Mouse (Mus musculus) embryo, embryonic 9.5 days (tissue): Measurements from ENCODE around the gene Rsbn1l.
"Not testable (repeated sequence)": the region's sequence is repeated elsewhere in the genome, so short reads cannot be mapped to it uniquely, and the experiment has no call there.

Source experiments
- DNase-seq: peaks from one replicate; pipeline ENCODE4 v3.0.0-alpha.2; 2017; ENCODE audit errors: extremely low spot score

Rsbn1l gene

DNA sequence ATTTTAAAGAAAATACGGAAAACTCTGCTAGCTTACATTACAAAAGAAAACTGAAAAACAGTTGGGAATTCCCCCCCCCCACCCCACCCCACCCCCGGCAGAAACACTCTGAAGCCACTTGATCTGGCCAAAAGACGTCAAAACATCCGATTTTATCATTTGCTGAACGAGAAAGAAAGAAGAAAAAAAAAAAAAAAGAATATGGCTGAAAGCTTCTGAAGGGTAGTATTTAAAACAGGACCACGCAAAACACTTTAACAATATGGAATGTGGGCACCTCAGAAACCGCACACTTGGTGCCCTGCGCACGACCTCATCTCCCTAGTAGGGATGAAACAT lies 5.7 kb downstream of the Rsbn1l start:
- no peak for DNase-seq

DNA sequence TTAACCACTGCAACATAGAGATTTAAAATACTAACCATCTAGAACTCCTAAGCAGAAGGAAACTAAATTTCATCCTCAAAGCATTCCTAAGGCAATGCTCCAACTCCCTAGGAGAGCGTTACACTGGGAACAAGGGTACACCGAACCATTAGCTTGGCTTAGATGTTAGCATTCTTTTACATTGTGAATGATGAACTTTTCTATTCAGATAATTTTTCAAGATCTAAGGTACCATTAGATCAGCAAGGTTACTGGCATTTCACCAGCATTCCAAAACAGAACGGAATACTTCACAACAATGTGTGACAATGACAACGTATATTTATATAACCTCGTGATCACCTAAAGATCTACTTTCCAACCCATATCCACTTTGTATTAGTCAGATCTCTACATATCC lies 6.1 kb downstream of the Rsbn1l start:
- DNase-seq = no peak

DNA sequence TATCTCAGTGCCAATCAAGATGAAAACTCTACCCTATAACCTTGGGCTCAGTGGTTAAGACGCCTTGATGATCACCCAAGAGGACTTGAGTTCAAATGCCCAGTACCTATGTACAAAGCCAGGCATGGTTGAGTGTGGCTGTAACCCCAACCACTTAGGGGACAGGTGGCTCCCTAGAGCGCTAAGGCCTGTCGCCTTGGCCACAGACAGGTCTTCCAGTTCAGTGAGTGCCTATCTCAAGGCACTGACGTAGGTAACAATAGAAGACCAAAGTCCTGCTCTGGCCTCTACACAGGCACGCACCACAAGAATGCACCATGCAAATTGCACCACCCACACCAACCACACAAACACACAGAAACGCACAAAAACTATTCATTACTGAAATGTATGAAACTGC lies 9.3 kb downstream of the Rsbn1l start:
- DNase-seq = no peak

DNA sequence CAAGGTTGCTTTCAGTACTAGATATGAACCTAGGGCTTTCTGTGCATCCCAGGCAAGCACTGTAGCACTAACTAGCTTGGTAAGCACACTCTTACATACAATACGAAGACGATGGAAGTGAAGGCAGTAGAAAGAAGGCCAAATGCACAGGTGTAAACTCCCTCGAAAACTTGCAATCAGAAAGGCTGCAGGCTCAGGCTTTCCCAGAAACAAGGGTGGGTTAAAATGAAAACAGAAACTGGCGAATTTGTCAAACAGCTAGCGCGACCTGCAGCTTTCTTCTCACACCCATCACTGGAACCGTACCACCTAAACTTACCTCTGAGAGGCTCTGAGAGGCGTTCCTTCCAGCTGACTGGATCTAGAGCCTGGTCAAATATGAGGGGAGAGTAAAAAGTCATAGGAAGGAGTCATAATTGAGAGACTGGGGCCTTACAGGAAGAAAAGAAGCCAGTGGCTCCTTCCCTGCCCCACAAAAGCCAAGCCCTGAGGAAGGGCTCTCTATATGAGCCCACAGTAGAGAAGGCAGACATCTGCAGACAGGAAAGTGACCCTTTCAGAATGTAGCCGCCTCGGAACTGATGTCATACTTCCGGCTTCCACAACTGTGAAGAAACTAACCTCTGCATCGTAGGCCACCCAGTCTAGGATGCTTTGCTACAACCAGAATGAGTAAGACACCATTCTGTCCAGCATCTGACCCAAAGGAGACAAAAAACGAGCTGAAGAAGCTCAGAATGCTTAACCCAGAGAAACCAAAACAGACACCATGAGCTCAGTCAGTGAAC lies 11.0 kb downstream of the Rsbn1l start:
- no peak for DNase-seq

DNA sequence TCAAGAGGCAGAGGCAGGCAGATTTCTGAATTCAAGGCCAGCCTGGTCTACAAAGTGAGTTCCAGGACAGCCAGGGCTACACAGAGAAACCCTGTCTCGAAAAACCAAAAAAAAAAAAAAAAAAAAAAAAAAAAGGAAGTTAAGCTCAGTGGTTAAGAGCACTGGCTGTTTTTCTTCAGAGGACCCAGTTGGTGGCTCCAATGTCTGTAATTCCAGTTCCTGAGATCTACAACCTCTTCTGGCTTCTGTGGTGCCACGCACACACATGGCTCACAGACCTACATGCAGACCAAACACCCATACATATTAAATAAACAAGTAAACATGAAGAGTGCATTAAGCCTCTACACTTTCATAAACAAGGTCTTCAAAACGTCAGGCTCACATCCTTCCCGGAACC lies 12.4 kb downstream of the Rsbn1l start:
- not testable (repeated sequence) for DNase-seq

DNA sequence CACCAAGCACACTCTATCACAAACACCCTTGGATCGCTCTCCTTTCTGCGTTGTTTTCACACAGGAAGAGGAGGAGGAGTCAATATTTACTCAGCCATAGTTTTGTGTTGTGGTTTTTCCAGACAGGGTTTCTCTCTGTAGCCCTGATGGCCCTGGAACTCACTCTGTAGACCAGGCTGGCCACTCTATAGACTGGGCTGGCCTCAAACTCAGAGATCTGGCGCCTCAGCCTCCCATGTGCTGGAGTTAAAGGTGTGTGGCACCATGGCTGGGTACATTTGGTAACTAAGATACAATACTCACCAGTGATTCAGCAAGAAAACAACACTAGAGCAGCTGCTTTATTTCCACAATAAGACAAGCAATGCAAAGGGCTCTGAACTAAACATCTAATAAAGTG lies 13.7 kb downstream of the Rsbn1l start:
- no peak for DNase-seq

DNA sequence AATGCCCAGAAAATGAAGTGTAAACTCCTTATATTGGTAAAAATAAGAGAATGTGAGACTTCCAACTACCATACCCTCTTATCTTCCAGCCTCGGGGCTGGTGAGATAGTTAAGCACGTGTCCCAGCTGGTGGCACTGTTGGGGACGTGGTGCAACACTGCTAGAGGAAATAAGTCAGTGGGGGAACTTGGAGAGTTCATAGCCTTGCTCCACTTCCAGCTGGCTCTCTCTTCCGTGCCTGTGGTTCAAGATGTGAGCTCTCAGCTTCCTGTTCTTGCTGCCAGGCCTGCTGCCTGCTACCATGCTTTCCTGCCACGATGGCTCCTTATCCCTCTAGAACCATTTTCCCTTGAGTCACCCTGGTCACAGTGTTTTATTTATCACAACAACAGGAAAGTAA lies 15.0 kb downstream of the Rsbn1l start:
- DNase-seq = no peak

DNA sequence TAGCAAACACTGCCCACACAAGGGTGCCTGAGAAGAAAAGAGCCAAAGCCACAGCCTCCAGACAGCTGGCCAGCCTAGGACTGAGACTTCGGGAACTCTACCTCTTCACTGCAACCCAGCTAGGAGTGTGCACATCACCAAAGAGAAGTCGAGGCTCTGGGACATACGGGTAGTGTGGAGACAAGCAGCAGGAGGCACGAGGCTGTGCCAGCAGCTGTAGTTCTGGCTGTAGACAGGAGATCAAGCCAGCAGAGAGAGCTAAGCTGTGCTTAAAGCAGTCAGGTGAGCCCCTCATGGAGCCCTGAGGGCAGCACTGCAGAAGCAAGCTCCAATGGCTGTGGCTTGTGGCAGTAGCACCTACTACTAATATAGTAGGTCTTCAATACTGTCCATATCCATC lies 15.5 kb downstream of the Rsbn1l start:
- DNase-seq = no peak

DNA sequence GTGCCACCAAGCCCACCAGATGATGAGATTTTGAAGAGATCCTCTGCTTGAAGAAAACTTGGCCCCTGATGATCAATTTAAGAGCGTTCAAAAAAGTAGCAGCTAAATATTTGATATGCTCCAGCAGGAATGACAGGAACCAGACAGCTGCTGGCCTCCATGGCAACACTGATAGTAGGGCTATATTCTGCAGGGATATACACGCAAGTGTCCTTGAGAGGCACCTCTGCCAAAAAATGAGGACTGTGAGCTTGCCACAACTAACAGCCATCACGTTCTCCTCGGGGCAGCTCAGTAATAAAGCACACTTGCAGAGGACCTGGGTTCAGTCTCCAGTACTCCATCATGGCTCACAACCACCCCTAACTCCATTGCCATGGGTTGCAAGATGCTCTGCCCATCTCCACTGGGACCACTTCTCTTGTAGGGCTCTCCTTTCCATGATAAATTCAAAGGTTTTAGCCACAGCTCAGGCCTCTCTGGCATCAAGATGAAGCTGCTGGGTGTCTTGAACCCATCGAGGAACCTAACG lies 16.1 kb downstream of the Rsbn1l start:
- DNase-seq = no peak

DNA sequence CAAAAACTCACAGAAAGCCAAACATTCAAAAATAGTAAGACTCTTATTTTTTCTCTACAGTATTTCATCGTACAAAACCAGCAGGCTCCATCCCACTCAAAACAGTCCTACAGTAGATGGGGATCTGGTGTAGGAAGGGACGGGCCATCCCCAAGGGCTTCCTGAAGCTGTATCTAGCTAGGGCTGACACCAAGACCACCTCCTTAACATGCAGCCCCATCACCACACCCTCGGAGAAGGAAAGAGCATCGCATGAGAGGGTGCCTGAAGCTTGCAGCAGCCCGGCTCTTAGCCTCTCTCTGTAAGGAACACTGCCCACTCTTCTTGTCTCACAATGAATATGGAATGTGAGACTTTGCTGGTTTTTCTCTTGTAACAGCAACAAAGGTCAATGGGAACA lies 17.7 kb downstream of the Rsbn1l start:
- no peak for DNase-seq

DNA sequence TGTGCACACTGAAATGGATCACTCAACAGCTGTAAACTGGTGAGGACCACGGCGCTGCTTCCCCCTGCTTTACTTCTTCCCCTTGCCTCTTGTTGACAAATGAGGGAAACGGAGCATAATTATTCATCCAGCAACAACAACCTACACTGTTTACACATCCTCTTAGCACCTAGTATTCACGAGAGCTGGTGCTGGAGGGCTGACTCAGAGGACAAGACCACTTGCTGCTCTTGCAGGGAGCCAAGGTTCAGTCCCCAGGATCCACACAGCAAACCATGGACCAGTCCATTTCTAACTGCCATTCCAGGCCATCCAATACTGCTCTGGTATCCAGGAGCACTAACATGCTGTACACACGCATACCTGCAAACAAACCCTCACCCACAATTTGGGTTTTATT lies 20.3 kb downstream of the Rsbn1l start:
- DNase-seq = no peak

DNA sequence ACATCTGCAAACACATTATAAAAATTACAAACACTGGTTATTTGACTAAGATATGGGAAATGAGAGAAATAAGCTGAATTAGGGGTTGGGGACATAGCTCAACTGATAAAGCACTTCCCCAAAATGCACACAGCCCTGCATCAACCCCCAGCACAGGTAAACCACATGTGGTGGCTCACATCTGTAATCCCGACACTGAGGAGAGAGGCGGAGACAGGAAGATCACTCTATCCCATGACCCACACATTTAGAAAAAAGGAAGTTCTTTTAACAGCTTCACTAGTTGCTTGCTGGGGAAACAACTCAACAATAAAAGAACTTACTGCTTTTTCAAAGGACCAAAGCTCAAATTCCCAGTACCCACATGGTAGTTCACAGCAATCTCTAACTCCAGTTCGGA lies 23.6 kb downstream of the Rsbn1l start:
- DNase-seq = no peak

DNA sequence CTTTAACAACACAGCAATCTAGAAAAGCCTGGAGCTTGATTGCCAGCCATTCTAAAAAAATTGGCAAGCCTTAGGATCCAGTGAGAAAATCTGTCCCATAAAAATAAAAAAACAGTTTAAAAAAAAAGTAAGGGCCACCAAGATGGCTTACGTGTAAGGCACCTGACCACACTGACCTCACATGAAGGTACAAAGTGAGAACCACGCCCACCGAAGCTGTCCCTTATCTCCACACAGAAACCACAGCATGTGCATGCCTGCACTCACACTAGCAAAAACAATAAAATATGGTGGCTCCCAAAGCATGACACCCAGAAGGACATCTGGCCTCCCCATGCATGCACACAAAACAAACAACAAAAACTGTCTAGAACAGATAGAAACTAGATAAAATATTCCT lies 24.9 kb downstream of the Rsbn1l start:
- no peak for DNase-seq

DNA sequence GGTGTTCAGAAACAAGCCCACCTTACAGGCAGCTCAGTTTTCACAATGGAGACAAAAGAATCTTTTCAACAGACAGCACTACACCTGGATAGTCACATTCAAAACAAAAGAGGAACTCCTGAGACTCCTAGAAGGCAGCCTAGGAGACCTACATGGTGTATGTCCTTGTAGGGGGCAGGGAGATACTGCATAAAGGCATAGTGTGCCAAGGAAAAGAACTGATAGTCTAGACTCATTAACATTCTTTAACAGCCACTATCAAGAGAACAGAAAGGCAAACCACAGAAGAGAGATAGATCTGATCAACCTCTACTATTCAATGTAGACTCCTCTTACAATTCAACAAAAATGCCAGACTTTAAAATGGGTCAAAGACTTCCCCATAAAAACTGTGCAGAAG lies 25.8 kb downstream of the Rsbn1l start:
- no peak for DNase-seq

DNA sequence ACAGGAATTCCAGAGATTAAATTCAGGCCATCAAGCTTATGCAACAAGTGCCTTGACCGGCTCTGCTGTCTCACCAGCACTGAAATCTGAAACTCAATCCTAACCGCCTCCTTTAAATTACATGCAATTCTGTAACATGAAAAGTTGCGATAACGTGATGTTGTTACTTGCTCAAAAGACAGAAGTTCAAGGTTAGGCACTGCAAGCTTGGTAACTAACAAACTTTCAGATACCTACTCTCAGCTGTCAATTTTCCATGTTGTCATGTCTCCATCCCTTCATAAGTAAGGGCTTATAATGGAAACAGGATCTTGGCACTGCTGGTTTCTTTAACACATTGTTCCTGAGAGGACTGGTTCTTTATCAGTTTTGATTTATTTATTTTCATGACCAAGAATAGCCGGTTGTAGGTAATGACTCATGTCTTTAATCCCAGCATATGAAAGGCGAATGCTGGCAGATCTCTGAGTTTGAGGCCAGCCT lies 26.5 kb downstream of the Rsbn1l start:
- DNase-seq = no peak

DNA sequence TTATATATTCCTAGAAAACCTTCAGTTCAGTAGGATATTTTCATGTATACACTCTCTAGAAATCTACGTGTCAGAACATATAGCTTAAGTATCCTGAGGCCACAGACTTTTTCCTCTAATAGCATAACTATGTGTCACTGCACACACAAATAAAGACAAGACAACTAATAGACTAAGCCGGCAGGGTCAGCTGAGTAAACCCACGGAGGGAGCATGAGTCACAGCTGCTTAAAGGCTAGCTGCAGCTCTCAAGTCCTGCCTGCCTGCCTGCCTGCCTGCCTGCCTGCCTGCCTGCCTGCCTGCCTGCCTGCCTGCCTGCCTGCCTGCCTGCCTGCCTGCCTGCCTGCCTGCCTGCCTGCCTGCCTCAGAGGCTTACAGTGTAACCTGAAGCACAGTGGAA lies 30.7 kb downstream of the Rsbn1l start:
- DNase-seq = no peak

DNA sequence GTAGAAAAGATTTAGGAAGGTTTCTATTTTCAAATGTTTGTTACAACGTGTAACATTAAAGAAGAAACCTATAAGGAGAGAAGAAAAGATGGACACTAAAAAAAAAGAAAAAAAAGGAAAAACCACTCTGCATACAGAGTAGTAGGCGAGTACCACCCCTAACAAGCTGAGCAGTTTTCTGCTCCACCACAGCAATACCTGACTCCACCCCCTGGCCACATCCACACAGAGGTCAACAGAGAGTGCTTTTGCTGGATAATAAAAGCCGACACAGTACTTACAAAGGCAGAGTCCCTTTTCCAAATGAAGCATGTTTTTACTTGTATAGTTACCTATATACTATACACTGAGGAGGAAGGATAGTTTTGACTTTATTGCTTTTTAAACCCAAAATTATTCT lies 31.6 kb downstream of the Rsbn1l start:
- no peak for DNase-seq

DNA sequence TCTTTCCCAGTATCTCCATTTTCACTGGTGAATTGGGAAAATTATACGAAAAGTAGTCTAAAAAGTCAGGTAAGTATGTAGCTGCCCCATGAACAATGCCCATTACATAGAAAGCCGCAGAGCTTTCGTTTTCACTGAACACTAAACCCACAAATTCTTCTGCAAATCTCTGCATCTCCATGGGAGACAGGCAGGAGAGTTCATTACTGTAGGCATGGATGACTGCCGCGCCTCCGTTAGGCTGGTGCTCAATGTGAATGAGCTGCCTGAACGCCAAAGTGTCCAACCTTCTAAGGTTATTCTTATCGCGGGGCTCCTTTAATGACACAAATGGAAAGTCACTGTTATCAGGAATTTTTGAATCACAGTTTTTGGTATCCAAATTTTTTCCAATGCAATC lies 36.6 kb downstream of the Rsbn1l start:
- no peak for DNase-seq

DNA sequence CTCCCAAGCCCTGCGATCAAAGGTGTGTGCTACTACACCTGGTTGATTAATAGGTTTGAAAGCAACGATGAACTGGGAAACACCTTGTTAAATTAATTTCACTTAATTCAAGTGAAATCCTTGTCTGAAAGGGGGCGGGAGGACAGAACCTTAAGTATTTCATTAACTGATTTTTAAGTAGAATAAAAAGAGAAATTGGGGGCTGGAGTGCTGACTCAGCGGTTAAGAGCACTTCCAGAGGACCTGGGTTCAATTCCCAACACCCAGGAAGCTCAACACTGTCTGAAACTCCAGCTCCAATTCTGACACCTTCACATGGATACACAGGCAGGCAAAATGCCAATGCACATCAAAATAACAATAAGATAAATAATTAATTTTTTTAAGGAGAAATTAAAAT lies 37.2 kb downstream of the Rsbn1l start:
- DNase-seq = no peak

DNA sequence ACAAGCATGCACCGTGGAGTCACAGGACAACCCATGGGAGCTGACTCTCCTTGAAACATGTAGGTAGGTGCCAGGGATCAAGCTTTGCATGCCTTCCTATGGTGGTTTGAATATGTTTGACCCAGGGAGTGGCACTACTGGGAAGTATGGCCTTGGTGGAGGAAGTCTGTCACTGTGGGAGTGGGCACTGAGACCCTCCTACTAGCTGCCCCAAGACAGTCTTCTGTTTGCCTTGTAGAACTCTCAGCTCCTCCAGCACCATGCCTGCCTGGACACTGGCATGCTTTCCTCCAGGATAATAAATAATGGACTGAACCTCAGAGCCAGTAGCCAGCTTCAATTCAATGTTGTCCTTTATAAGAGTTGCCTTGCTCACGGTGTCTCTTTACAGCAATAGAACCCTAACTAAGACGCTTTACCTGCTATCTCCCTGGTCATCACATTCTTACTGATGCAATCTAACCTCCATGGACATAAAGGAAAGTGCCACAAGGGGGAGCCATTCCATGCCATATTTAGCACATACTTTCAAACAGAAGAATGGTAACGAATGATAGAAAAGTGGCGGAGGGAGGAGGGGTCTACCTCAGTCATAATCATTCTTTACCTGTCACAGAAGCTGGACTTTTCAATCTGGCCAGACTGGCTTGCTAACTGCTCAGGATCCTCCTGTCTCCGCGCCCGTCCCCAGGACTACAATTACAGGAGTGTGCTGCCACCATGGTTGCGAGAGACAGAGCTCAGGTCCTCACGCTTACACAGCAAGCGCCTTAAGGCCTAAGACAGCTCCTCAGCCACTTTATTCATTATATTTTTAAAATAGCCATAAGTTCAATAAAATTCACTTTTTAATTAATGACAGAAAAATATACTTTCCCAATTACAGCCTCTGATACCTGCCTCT lies 42.6 kb downstream of the Rsbn1l start:
- DNase-seq = peak; percentile 50

DNA sequence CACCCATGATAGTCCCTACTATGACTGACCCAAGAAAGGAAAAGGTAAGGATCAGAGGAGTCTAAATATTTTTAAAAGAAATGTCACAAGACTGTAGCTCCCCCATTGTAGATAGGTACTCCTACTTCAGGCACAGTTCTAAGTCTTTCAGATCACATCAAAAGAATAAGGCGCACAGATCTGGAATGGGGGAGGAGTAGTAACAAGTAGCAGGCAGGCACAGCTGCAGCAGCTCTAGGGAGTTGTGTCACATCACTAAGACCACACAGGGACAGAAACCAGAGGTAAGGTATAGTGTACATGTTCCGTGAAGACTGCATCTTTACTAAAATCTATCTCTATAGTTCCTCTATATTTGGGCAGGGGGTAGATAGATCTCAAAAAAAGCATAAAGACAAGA lies 44.5 kb downstream of the Rsbn1l start:
- DNase-seq = no peak

DNA sequence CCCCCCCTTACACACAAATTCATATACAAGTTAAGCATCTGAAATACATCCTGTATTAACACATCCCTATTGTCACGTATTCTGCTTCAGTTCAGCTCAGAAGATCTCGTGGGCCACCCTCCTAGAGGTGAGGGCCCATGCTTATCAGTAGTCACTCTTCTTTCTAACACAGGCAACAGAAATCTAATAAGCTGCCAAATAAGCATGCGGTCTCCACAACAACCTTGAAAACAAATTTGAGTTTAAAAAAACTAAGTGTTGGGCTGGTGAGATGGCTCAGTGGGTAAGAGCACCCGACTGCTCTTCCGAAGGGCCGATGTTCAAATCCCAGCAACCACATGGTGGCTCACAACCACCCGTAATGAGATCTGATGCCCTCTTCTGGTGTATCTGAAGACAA lies 50.0 kb downstream of the Rsbn1l start:
- DNase-seq = no peak

DNA sequence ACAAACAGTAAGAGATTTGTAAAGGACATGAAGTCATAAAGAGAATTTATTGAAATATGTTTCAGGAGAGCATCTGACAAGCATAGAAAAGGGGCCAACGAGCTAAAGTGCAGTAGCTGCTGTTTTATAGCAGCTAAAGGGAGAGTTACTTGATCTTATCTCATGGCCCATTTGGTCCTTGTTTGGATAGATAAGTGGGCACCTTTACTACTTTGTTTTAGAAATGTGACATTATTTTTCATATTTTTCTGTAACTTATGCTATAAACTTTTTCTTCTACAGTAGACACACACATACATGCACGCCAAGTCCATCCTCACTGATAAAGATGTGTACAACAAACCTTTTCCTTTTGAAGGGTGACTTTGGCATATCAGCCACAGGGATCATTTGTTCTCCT lies 50.8 kb downstream of the Rsbn1l start:
- no peak for DNase-seq
